Mouse (Mus musculus) kidney, adult 2 months (tissue): Measurements from ENCODE around the gene Rfx3.

Source experiments
- CTCF ChIP-seq: fragments of 200-500 bp; conservative IDR thresholded peaks from 2 replicates; pipeline ENCODE4 v1.5.1; 2011; ENCODE audit warnings: low read depth, mild to moderate bottlenecking, control low read depth, low read length, moderate library complexity, mixed read lengths; ENCODE audit not compliant: insufficient read depth, insufficient read length
- POLR2A ChIP-seq: fragments of 200-500 bp; IDR thresholded peaks from one replicate; pipeline ENCODE4 v1.6.1; 2011; ENCODE audit warnings: low read depth, low read length, control low read depth

DNA sequence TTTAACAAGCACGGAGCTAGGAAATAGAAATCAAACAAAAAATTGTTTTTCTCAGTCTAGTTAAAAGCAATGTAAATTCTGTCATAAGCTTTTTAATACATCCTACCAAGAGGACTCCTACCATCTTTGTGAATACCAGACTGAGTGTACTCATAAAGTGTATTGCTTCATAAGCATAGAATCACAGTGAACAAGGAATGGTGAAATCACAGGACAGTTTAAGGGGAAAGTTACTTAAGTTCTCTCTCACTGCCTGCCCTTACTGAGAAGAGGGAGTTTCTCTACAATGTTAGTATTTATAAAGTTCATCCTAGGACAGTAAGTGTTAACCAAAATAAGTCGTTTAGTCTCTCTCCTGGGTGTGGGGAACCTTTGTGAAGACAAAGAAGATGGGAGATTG lies 133.5 kb downstream of the Rfx3 start:
- TF ChIP-seq CTCF (no peak), POLR2A (no peak)
